Mouse (Mus musculus): ENCODE data around the gene Smap2. TPM values are rescaled to one million over a fixed set of nuclear protein-coding genes. Genes with fewer than 3 reads are reported as not detected.

Gene Smap2
- total RNA-seq, 2 experiments from 2014 or later = 160 to 163 TPM

- DNase-seq (ENCODE audit: low spot score in 2 of 2) = no peak
- intact Hi-C loops (cut with DNase I) = no loop called here
These were observed 16.0 kb downstream of the Smap2 start for GRCm38 (mm10) chr4:121001042-121001441.

GRCm38 (mm10) chr4:120995911-120996310 is 21.1 kb downstream of the Smap2 start:
- intact Hi-C loops (cut with DNase I) = no loop called here

GRCm38 (mm10) chr4:120993025-120993424 is 24.0 kb downstream of the Smap2 start:
- DNase-seq (ENCODE audit: low spot score in 2 of 2) = no peak
- intact Hi-C loops (cut with DNase I) = no loop called here

More at GRCm38 (mm10) chr4:120995911-120996310, 21.1 kb downstream of the Smap2 start:
- DNase-seq (ENCODE audit: low spot score in 2 of 2) = no peak

- DNase-seq (ENCODE audit: low spot score in 2 of 2) = no peak
- intact Hi-C loops (cut with DNase I) = no loop called here
These were observed 24.8 kb downstream of the Smap2 start for GRCm38 (mm10) chr4:120992284-120992683.

GRCm38 (mm10) chr4:120987319-120987718 is 29.7 kb downstream of the Smap2 start:
- DNase-seq (ENCODE audit: low spot score in 2 of 2) = no peak

GRCm38 (mm10) chr4:120986446-120986845 is 30.6 kb downstream of the Smap2 start:
- intact Hi-C loops (cut with DNase I) = no loop called here
- peak; percentile 47 to 49 for DNase-seq (ENCODE audit: low spot score in 2 of 2)

More at GRCm38 (mm10) chr4:120987319-120987718, 29.7 kb downstream of the Smap2 start:
- intact Hi-C loops (cut with DNase I) = no loop called here

- no peak for DNase-seq (ENCODE audit: low spot score in 2 of 2)
- intact Hi-C loops (cut with DNase I) = no loop called here
These were observed 38.8 kb downstream of the Smap2 start for GRCm38 (mm10) chr4:120978221-120978620.

GRCm38 (mm10) chr4:120975428-120975734 is 41.7 kb downstream of the Smap2 start:
- intact Hi-C loops (cut with DNase I) = no loop called here
- no peak for DNase-seq (ENCODE audit: low spot score in 2 of 2)

- intact Hi-C loops (cut with DNase I) = no loop called here
- no peak for DNase-seq (ENCODE audit: low spot score in 2 of 2)
These were observed 42.2 kb downstream of the Smap2 start for GRCm38 (mm10) chr4:120974711-120975427.

- intact Hi-C loops (cut with DNase I) = no loop called here
- no peak for DNase-seq (ENCODE audit: low spot score in 2 of 2)
These were observed 45.2 kb downstream of the Smap2 start for GRCm38 (mm10) chr4:120971842-120972241.

- DNase-seq (ENCODE audit: low spot score in 2 of 2) = peak; percentile 43 to 74
- intact Hi-C loops (cut with DNase I) = no loop called here
These were observed 47.5 kb downstream of the Smap2 start for GRCm38 (mm10) chr4:120969382-120970146.

- DNase-seq (ENCODE audit: low spot score in 2 of 2) = no peak
- intact Hi-C loops (cut with DNase I) = no loop called here
These were observed 48.6 kb downstream of the Smap2 start for GRCm38 (mm10) chr4:120968486-120968885.

GRCm38 (mm10) chr4:120955586-120955985 is 61.5 kb downstream of the Smap2 start:
- intact Hi-C loops (cut with DNase I) = no loop called here
- DNase-seq (ENCODE audit: low spot score in 2 of 2) = no peak

- intact Hi-C loops (cut with DNase I) = no loop called here
- DNase-seq (ENCODE audit: low spot score in 2 of 2) = no peak
These were observed 63.4 kb downstream of the Smap2 start for GRCm38 (mm10) chr4:120953667-120954066.

GRCm38 (mm10) chr4:120953038-120953437 is 64.0 kb downstream of the Smap2 start:
- no peak for DNase-seq (ENCODE audit: low spot score in 2 of 2)
- intact Hi-C loops (cut with DNase I) = no loop called here

- no peak for DNase-seq (ENCODE audit: low spot score in 2 of 2)
- intact Hi-C loops (cut with DNase I) = no loop called here
These were observed 64.9 kb downstream of the Smap2 start for GRCm38 (mm10) chr4:120952163-120952562.

GRCm38 (mm10) chr4:120951428-120951973 is 65.5 kb downstream of the Smap2 start, which contains the start of gene Zfp69:
TSS of gene Zfp69 (minus strand) at chr4:120951699.
- intact Hi-C loops (cut with DNase I) = no loop called here
- DNase-seq (ENCODE audit: low spot score in 2 of 2) = peak; percentile 68 to 83

GRCm38 (mm10) chr4:120950763-120951427 is 66.2 kb downstream of the Smap2 start:
- no peak for DNase-seq (ENCODE audit: low spot score in 2 of 2)
- intact Hi-C loops (cut with DNase I) = no loop called here

GRCm38 (mm10) chr4:120948938-120949337 is 68.1 kb downstream of the Smap2 start:
- no peak for DNase-seq (ENCODE audit: low spot score in 2 of 2)
- intact Hi-C loops (cut with DNase I) = no loop called here

- intact Hi-C loops (cut with DNase I) = no loop called here
- no peak for DNase-seq (ENCODE audit: low spot score in 2 of 2)
These were observed 82.0 kb downstream of the Smap2 start for GRCm38 (mm10) chr4:120935006-120935405.

All from left cerebral cortex, postnatal 14 days (tissue).